Mouse (Mus musculus): ENCODE results near the gene Sumo2.

GRCm38 (mm10) chr11:115543571-115543970 is 7.5 kb upstream of the Sumo2 start:
- TF ChIP-seq CTCF (IDR thresholded peaks at IDR 0.05; ENCODE audit: borderline replicate concordance, control insufficient read depth, extremely low read depth, insufficient read depth, low read length, poor library complexity) (no peak), POLR2A (IDR thresholded peaks at IDR 0.05; ENCODE audit: control insufficient read depth, extremely low read depth, insufficient read depth, low read length, poor library complexity) (no peak)

Measured in thymus, adult 2 months (tissue).